Mouse (Mus musculus): ENCODE data around the gene Dmrt3. TPM values are rescaled to one million over a fixed set of nuclear protein-coding genes. Genes with fewer than 3 reads are reported as not detected.

Gene Dmrt3
- polyA plus RNA-seq (2012): 0.04 TPM in 1 of 2 replicates, not detected in the other

DNA sequence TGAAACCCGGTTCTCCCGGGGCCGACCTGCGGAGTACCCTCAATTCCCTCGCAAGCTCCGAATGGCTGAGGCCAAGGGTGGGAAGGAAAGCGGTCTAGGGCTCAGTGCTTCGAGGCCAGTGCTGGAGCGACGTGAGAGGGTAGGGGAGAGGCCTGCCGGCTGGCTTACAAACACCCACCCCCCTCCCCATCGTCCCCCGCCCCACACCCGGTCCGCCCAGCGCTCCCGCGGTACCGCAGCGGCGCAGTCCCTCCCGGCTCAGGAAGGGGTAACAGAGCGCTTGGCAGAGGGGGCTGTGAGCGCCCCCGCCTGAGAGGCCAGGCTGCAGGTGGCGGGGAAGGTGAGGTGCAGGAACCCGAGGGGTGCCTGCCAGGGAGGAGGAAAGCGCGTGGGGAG is at the start of gene Dmrt3:
Gene Dmrt3, plus strand, starts transcription at position 287 of the 396 bp plus-strand sequence.

DNA sequence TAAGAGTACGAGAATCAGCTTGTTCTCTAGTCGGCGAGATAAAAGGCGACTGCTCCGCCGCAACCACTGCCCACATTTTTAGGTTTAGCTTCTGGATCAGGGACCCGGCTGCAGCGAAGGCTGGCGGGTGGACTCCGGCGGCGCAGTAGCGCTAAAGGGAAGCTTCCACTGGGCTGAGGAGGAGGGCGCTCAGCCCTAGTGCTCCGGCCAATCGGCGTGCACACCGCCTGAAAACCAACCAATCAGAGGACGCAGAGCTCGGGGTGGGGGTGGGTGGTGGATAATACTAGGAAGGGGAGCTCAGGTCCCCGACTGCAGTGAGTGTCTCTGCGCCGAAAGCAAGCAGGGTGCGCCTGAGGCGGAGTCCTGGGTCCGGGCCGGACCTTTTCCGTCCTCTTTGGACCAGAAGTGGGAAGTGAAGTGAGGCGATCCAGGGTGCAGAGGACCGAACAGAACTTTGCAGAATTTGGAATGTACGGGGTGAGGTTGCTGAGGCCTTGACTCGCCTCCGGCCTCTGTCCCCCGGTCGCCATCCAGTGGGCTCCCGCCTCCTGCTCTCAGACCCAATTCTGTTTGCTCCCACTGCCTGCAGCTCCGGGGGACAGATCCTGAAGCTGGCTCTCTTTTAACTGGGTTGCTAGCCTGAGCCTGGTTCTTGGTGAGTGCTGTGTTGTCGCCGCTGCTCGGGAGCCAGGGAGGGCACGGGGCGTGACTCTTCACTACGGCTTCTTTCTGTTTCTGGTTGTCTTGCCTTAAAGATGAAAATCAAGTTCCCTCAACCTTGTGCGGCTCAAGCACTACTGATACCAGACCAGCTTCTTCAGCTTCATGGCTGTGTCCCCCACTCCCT is 62.2 kb downstream of the Dmrt3 start, which contains the start of gene Dmrt2:
Gene Dmrt2, plus strand, starts transcription at position 311 of the 850 bp plus-strand sequence.

Other genes starting within 250 kb of the Dmrt3 start
- gene Dmrt1, start 104.7 kb upstream of the Dmrt3 start, polyA plus RNA-seq (2012): not detected in 2 replicates
- 0.15 TPM in 1 of 2 replicates, not detected in the other for gene Dmrt2, start 62.1 kb downstream of the Dmrt3 start, polyA plus RNA-seq (2012)